Mouse (Mus musculus): ENCODE data around the gene Pnmal2. TPM values are rescaled to one million over a fixed set of nuclear protein-coding genes. Genes with fewer than 3 reads are reported as not detected.

Pnmal2 gene
- 12.8 and 13.9 TPM in 2 replicates for polyA plus RNA-seq (2012; rRNA removed)
- polyA plus RNA-seq (2014; fragmentation: Nextera tagmentation; extraction: Ambion mirVana): 16.5 and 18.8 TPM in 2 replicates

- ATAC-seq (ENCODE audit: low FRiP score, low read depth): peak; percentile 85
- Histone ChIP-seq H3K27me3 (ENCODE audit: control insufficient read depth, insufficient read depth, low read length) (peaks cover 34% of the 10 kb centered on the region), H3K9me3 (ENCODE audit: control insufficient read depth, low read length) (no peaks in the 10 kb centered on the region), H3K9ac (ENCODE audit: low read depth, low read length, severe bottlenecking) (peak within 1 kb of the TSS; percentile 67), H3K27ac (replicated peaks; ENCODE audit: low read depth, low read length) (peak within 1 kb of the TSS; percentile 50; the same call in 1 of the 2 replicates), H3K4me3 (replicated peaks; ENCODE audit: low read length) (peak within 1 kb of the TSS; percentile 55), H3K36me3 (ENCODE audit: control insufficient read depth, insufficient read depth, low read length) (no peaks in the 10 kb centered on the region), H3K4me1 (ENCODE audit: control insufficient read depth, insufficient read depth, low read length) (peaks cover 48% of the 10 kb centered on the region), H3K4me2 (replicated peaks; ENCODE audit: low read depth, low read length, severe bottlenecking) (peak within 1 kb of the TSS; percentile 79)
- 13% methylated on average over 36 of the region's 36 CpGs for WGBS
- peak; percentile 94 for DNase-seq (ENCODE audit: low spot score)
- no peak for TF ChIP-seq POLR2A (IDR thresholded peaks at IDR 0.05; ENCODE audit: borderline replicate concordance, extremely low read depth, insufficient read depth, insufficient read length)
Measured at GRCm38 (mm10) chr7:16944061-16944807, at the start of gene Pnmal2. Pnmal2 (plus strand) TSS chr7:16944682.

DNA sequence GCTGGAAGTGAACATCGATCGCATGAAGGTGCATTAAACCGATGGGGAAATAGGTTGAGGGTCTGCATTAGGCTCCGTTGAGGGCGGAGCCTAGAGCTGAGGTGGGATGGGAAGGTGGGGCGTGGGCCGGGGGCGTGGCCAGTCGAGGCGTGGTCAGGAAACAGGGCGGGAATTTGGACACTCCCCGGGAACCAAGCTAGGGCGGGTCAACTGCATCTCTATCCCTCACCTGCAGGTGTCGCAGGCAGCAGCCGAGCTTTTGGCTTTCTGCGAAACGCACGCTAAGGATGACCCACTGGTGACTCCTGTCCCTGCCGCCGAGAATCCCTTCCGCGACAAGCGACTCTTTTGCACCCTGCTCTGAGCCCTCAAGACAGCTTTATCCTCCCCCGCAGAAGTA lies 49.5 kb upstream of the Pnmal2 start:
- Histone ChIP-seq H3K4me1 (ENCODE audit: control insufficient read depth, insufficient read depth, low read length) (peaks cover 34% of the 10 kb centered on the region), H3K9me3 (ENCODE audit: control insufficient read depth, low read length) (no peaks in the 10 kb centered on the region), H3K27ac (replicated peaks; ENCODE audit: low read depth, low read length) (no peak overlapping the region), H3K36me3 (ENCODE audit: control insufficient read depth, insufficient read depth, low read length) (no peaks in the 10 kb centered on the region), H3K4me3 (replicated peaks; ENCODE audit: low read length) (peak overlapping the region; percentile 25), H3K9ac (ENCODE audit: low read depth, low read length, severe bottlenecking) (no peak overlapping the region), H3K4me2 (replicated peaks; ENCODE audit: low read depth, low read length, severe bottlenecking) (peak overlapping the region; percentile 50), H3K27me3 (ENCODE audit: control insufficient read depth, insufficient read depth, low read length) (no peaks in the 10 kb centered on the region)
- TF ChIP-seq POLR2A (IDR thresholded peaks at IDR 0.05; ENCODE audit: borderline replicate concordance, extremely low read depth, insufficient read depth, insufficient read length): no peak
- DNase-seq (ENCODE audit: low spot score) (peak; percentile 82), ATAC-seq (ENCODE audit: low FRiP score, low read depth) (peak; percentile 13)
- WGBS: 2% methylated on average over 20 of the region's 24 CpGs

- Histone ChIP-seq H3K9me3 (ENCODE audit: control insufficient read depth, low read length) (no peaks in the 10 kb centered on the region), H3K4me2 (replicated peaks; ENCODE audit: low read depth, low read length, severe bottlenecking) (peak overlapping the region; percentile 50), H3K27ac (replicated peaks; ENCODE audit: low read depth, low read length) (no peak overlapping the region), H3K9ac (ENCODE audit: low read depth, low read length, severe bottlenecking) (no peak overlapping the region), H3K4me1 (ENCODE audit: control insufficient read depth, insufficient read depth, low read length) (peaks cover 35% of the 10 kb centered on the region), H3K36me3 (ENCODE audit: control insufficient read depth, insufficient read depth, low read length) (no peaks in the 10 kb centered on the region), H3K27me3 (ENCODE audit: control insufficient read depth, insufficient read depth, low read length) (no peaks in the 10 kb centered on the region), H3K4me3 (replicated peaks; ENCODE audit: low read length) (peak overlapping the region; percentile 25)
- TF ChIP-seq POLR2A (IDR thresholded peaks at IDR 0.05; ENCODE audit: borderline replicate concordance, extremely low read depth, insufficient read depth, insufficient read length): no peak
- ATAC-seq (ENCODE audit: low FRiP score, low read depth) (no peak), DNase-seq (ENCODE audit: low spot score) (no peak)
- 33% methylated on average over 10 of the region's 10 CpGs for WGBS
Measured at GRCm38 (mm10) chr7:16895511-16895910, 49.0 kb upstream of the Pnmal2 start.

DNA sequence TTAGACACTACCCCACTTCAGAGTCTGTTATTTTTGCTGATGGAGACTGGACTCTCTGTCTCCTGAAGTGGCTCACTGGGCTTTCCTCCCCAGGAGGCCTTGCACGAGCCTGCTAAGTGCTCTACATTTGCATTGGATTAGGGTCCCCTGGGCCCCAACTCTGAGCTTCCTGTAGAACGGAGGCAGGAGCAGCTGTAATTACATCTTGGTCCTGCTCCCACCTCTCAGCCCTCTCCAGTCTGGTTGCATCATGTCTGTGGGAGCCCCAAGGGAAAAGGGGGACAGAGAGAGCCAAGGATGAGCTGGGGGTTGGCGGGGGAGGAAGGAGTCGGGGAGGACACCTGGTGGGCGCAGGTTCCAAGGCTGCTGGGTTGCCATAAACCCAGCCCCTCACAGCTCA lies 44.0 kb upstream of the Pnmal2 start:
- no peak for DNase-seq (ENCODE audit: low spot score)
- H3K9me3 ChIP-seq (ENCODE audit: control insufficient read depth, low read length): no peaks in the 10 kb centered on the region
- H3K27ac ChIP-seq (replicated peaks; ENCODE audit: low read depth, low read length): no peak overlapping the region
- 21% methylated on average over 5 of the region's 5 CpGs for WGBS
- peak overlapping the region; percentile 25; the same call in 1 of the 2 replicates for H3K9ac ChIP-seq (ENCODE audit: low read depth, low read length, severe bottlenecking)
- no peak overlapping the region for H3K4me2 ChIP-seq (replicated peaks; ENCODE audit: low read depth, low read length, severe bottlenecking)
- H3K4me3 ChIP-seq (replicated peaks; ENCODE audit: low read length): no peak overlapping the region
- no peaks in the 10 kb centered on the region for H3K36me3 ChIP-seq (ENCODE audit: control insufficient read depth, insufficient read depth, low read length)
- no peak for TF ChIP-seq POLR2A (IDR thresholded peaks at IDR 0.05; ENCODE audit: borderline replicate concordance, extremely low read depth, insufficient read depth, insufficient read length)
- no peak for ATAC-seq (ENCODE audit: low FRiP score, low read depth)
- H3K4me1 ChIP-seq (ENCODE audit: control insufficient read depth, insufficient read depth, low read length): peaks cover 21% of the 10 kb centered on the region
- no peaks in the 10 kb centered on the region for H3K27me3 ChIP-seq (ENCODE audit: control insufficient read depth, insufficient read depth, low read length)

- no peaks in the 10 kb centered on the region for H3K27me3 ChIP-seq (ENCODE audit: control insufficient read depth, insufficient read depth, low read length)
- ATAC-seq (ENCODE audit: low FRiP score, low read depth) (no peak), DNase-seq (ENCODE audit: low spot score) (no peak)
- peaks cover 30% of the 10 kb centered on the region for H3K4me1 ChIP-seq (ENCODE audit: control insufficient read depth, insufficient read depth, low read length)
- H3K36me3 ChIP-seq (ENCODE audit: control insufficient read depth, insufficient read depth, low read length): no peaks in the 10 kb centered on the region
- H3K9me3 ChIP-seq (ENCODE audit: control insufficient read depth, low read length): no peaks in the 10 kb centered on the region
- no peak overlapping the region for H3K27ac ChIP-seq (replicated peaks; ENCODE audit: low read depth, low read length)
- 71% methylated on average over 2 of the region's 2 CpGs for whole genome bisulfite sequencing
- no peak for TF ChIP-seq POLR2A (IDR thresholded peaks at IDR 0.05; ENCODE audit: borderline replicate concordance, extremely low read depth, insufficient read depth, insufficient read length)
- no peak overlapping the region for H3K9ac ChIP-seq (ENCODE audit: low read depth, low read length, severe bottlenecking)
- no peak overlapping the region for H3K4me2 ChIP-seq (replicated peaks; ENCODE audit: low read depth, low read length, severe bottlenecking)
- H3K4me3 ChIP-seq (replicated peaks; ENCODE audit: low read length): no peak overlapping the region
Measured at GRCm38 (mm10) chr7:16903439-16903955, 41.0 kb upstream of the Pnmal2 start.

Data from limb, embryonic 14.5 days (tissue).